Mouse (Mus musculus): ENCODE measurements around the gene Rps18. TPM values are rescaled to one million over a fixed set of nuclear protein-coding genes. Genes with fewer than 3 reads are reported as not detected.
A peak's percentile ranks its signal among the peaks of the same experiment; 100 is the strongest.

Rps18 gene
- polyA plus RNA-seq, 1 experiment from 2014 or later, result 1,781 TPM

GRCm38 (mm10) chr17:33972691-33973090 lies 16.9 kb upstream of the Rps18 start:
- WGBS, result 0% methylated on average over 1 of the region's 1 CpGs
- no peak for ATAC-seq (ENCODE audit: low FRiP score, low TSS enrichment)

DNA sequence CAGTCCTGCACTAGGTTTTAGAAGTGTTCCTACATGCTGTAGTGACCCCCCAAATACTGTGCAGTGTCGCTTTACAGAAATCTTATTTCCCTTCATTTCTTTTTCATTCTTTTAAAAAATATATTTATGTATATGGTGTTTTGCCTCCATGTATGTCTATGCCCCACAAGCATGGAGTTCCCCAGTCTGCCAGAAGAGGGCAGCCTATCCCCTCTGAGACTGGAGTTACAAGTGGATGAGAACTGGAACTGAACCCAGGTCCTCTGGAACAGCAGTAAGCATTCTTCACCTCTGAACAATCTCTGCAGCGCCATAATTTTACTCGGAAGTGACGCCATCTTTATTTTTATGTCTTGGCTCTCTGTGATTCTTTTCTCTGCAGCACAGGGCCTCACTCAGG lies 13.6 kb upstream of the Rps18 start:
- 81% methylated on average over 4 of the region's 4 CpGs for WGBS
- DNase-seq (ENCODE audit: low spot score) (no peak), ATAC-seq (ENCODE audit: low FRiP score, low TSS enrichment) (no peak)
- Histone ChIP-seq H3K4me2 (replicated peaks; ENCODE audit: low read depth) (no peak overlapping the region), H3K4me1 (replicated peaks; ENCODE audit: control insufficient read depth, insufficient read depth) (no peaks in the 10 kb centered on the region), H3K9ac (ENCODE audit: low read length) (no peak overlapping the region), H3K27ac (replicated peaks) (no peak overlapping the region), H3K4me3 (ENCODE audit: low read depth, low read length) (no peak overlapping the region), H3K9me3 (ENCODE audit: control insufficient read depth, low read length) (no peaks in the 10 kb centered on the region), H3K36me3 (ENCODE audit: control insufficient read depth, insufficient read depth, low read length) (no peaks in the 10 kb centered on the region), H3K27me3 (ENCODE audit: control insufficient read depth, insufficient read depth, low read length) (no peaks in the 10 kb centered on the region)
- TF ChIP-seq CTCF (IDR thresholded peaks at IDR 0.05; ENCODE audit: low read depth), result peak; percentile 50
- TF ChIP-seq EP300 (optimal IDR thresholded peaks at IDR 0.05), result no peak

More at GRCm38 (mm10) chr17:33972691-33973090, 16.9 kb upstream of the Rps18 start:
- Histone ChIP-seq H3K9me3 (ENCODE audit: control insufficient read depth, low read length) (no peaks in the 10 kb centered on the region), H3K9ac (ENCODE audit: low read length) (no peak overlapping the region), H3K36me3 (ENCODE audit: control insufficient read depth, insufficient read depth, low read length) (no peaks in the 10 kb centered on the region), H3K4me1 (replicated peaks; ENCODE audit: control insufficient read depth, insufficient read depth) (no peaks in the 10 kb centered on the region), H3K27me3 (ENCODE audit: control insufficient read depth, insufficient read depth, low read length) (no peaks in the 10 kb centered on the region; the same call in 1 of the 2 replicates), H3K4me2 (replicated peaks; ENCODE audit: low read depth) (no peak overlapping the region), H3K27ac (replicated peaks) (no peak overlapping the region), H3K4me3 (ENCODE audit: low read depth, low read length) (no peak overlapping the region)
- peak; percentile 40 for DNase-seq (ENCODE audit: low spot score)
- no peak for TF ChIP-seq EP300 (optimal IDR thresholded peaks at IDR 0.05)
- no peak for TF ChIP-seq CTCF (IDR thresholded peaks at IDR 0.05; ENCODE audit: low read depth)

GRCm38 (mm10) chr17:33968927-33969326 lies 13.1 kb upstream of the Rps18 start:
- no peaks in the 10 kb centered on the region for H3K4me1 ChIP-seq (replicated peaks; ENCODE audit: control insufficient read depth, insufficient read depth)
- peak; percentile 53 for ATAC-seq (ENCODE audit: low FRiP score, low TSS enrichment)
- no peak overlapping the region for H3K9ac ChIP-seq (ENCODE audit: low read length)
- H3K4me3 ChIP-seq (ENCODE audit: low read depth, low read length), result no peak overlapping the region
- H3K36me3 ChIP-seq (ENCODE audit: control insufficient read depth, insufficient read depth, low read length), result no peaks in the 10 kb centered on the region
- H3K27me3 ChIP-seq (ENCODE audit: control insufficient read depth, insufficient read depth, low read length), result no peaks in the 10 kb centered on the region
- no peaks in the 10 kb centered on the region for H3K9me3 ChIP-seq (ENCODE audit: control insufficient read depth, low read length)
- no peak for TF ChIP-seq EP300 (optimal IDR thresholded peaks at IDR 0.05)
- peak; percentile 61 for TF ChIP-seq CTCF (IDR thresholded peaks at IDR 0.05; ENCODE audit: low read depth)
- WGBS, result 26% methylated on average over 5 of the region's 5 CpGs
- no peak overlapping the region for H3K27ac ChIP-seq (replicated peaks)
- no peak overlapping the region for H3K4me2 ChIP-seq (replicated peaks; ENCODE audit: low read depth)
- DNase-seq (ENCODE audit: low spot score), result no peak

DNA sequence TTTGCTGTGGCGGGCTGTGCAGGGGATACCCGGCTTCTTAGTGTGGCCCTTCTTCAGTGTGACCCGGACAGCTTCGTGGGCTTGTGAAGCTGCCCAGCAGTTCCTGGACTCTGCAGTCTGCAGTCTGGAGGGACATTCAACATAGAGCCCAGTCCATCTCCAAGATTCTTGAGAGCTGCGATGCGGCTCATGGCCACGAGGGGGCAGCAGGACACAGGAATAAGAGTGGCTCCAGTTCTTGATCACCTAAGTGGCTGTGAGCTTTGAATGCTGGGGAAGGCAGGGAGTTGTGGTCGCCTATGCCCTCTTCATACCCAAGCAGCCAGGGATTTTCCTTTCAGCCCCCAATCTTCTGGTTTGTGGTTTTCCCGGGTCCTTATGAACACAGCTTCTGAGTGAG lies 12.7 kb upstream of the Rps18 start:
- no peaks in the 10 kb centered on the region for H3K36me3 ChIP-seq (ENCODE audit: control insufficient read depth, insufficient read depth, low read length)
- ATAC-seq (ENCODE audit: low FRiP score, low TSS enrichment) (peak; percentile 75), DNase-seq (ENCODE audit: low spot score) (peak; percentile 87)
- H3K27ac ChIP-seq (replicated peaks), result no peak overlapping the region
- H3K9ac ChIP-seq (ENCODE audit: low read length), result no peak overlapping the region
- H3K4me1 ChIP-seq (replicated peaks; ENCODE audit: control insufficient read depth, insufficient read depth), result no peaks in the 10 kb centered on the region
- no peak overlapping the region for H3K4me2 ChIP-seq (replicated peaks; ENCODE audit: low read depth)
- H3K4me3 ChIP-seq (ENCODE audit: low read depth, low read length), result no peak overlapping the region
- no peaks in the 10 kb centered on the region for H3K27me3 ChIP-seq (ENCODE audit: control insufficient read depth, insufficient read depth, low read length)
- TF ChIP-seq CTCF (IDR thresholded peaks at IDR 0.05; ENCODE audit: low read depth) (peak; percentile 92), EP300 (optimal IDR thresholded peaks at IDR 0.05) (no peak)
- no peaks in the 10 kb centered on the region for H3K9me3 ChIP-seq (ENCODE audit: control insufficient read depth, low read length)
- WGBS, result 2% methylated on average over 9 of the region's 9 CpGs

DNA sequence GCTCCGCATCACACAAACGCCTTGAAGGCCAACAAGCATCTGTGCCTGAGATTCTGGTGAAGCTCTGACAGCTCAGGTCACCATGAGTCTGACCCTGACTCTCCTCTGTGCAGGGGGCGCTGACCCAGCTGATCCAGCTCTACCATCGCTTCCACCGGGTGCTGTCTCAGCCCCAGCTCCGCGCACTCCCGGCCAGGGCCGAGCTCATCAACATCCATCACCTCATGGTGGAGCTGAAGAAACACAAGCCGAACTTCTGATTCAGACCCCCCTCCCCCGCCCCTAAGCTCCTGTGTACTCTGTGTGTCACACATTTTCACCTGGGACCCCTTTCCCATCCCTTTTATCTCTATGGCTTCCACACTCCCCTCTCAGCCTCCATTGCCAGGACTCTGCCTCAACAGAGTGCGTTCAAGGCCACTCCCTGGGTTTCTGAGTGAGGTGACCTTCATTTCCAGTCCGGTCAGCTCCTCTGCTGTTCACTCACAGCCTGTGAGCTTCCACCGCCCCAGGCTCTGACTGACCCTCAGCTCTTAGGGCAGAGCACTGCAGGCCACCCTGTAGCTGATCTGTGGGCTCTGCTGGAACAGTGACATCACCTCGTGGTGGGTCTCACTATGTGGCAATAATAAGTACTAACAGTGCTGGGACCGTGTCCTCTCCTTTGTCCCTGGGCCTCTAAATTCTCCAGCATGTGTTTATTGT lies 10.2 kb upstream of the Rps18 start:
- WGBS, result 82% methylated on average over 16 of the region's 16 CpGs
- Histone ChIP-seq H3K36me3 (ENCODE audit: control insufficient read depth, insufficient read depth, low read length) (no peaks in the 10 kb centered on the region), H3K9me3 (ENCODE audit: control insufficient read depth, low read length) (no peaks in the 10 kb centered on the region), H3K4me1 (replicated peaks; ENCODE audit: control insufficient read depth, insufficient read depth) (no peaks in the 10 kb centered on the region), H3K27me3 (ENCODE audit: control insufficient read depth, insufficient read depth, low read length) (no peaks in the 10 kb centered on the region), H3K4me3 (ENCODE audit: low read depth, low read length) (no peak overlapping the region), H3K27ac (replicated peaks) (no peak overlapping the region), H3K4me2 (replicated peaks; ENCODE audit: low read depth) (no peak overlapping the region), H3K9ac (ENCODE audit: low read length) (no peak overlapping the region)
- ATAC-seq (ENCODE audit: low FRiP score, low TSS enrichment) (no peak; the same call in 1 of the 2 replicates), DNase-seq (ENCODE audit: low spot score) (no peak)
- TF ChIP-seq CTCF (IDR thresholded peaks at IDR 0.05; ENCODE audit: low read depth) (no peak), EP300 (optimal IDR thresholded peaks at IDR 0.05) (no peak)

DNA sequence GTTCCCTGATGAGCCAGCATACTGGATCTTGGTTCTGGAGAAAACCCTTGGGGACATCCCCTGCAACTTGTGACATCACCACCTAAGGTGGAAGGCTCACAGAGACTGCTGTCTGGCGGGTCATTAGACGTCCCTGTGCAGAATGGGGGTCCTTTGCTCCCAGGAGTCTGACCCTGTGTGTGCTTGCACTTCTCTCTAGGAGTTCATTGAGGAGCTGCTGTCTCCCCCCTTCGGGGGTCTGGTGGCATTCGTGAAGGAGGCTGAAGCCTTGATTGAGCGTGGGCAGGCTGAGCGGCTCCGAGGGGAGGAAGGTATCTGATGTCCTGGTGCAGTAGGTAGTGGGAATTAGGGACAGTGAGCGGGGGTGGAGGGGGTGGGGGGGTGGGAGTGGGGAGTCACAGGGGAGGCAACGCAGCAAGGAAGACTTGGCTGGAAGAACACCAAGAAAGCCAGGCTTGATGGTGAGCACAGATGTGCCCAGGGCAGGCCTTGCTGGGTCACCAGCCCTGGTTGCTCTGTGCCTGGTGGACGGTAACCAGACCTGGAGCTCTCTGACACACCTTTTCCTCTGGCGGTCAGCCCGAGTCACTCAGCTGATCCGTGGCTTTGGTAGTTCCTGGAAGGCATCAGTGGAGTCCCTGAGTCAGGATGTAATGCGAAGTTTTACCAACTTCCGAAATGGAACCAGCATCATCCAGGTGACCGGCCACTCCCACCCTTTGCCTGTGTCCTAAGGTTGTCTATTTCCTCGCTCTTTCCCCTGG lies 9.5 kb upstream of the Rps18 start:
- no peak for DNase-seq (ENCODE audit: low spot score)
- H3K27me3 ChIP-seq (ENCODE audit: control insufficient read depth, insufficient read depth, low read length), result no peaks in the 10 kb centered on the region
- TF ChIP-seq CTCF (IDR thresholded peaks at IDR 0.05; ENCODE audit: low read depth), result no peak
- no peak for TF ChIP-seq EP300 (optimal IDR thresholded peaks at IDR 0.05)
- no peaks in the 10 kb centered on the region for H3K9me3 ChIP-seq (ENCODE audit: control insufficient read depth, low read length)
- no peaks in the 10 kb centered on the region; the same call in 1 of the 2 replicates for H3K36me3 ChIP-seq (ENCODE audit: control insufficient read depth, insufficient read depth, low read length)
- no peak overlapping the region for H3K9ac ChIP-seq (ENCODE audit: low read length)
- no peak overlapping the region for H3K4me2 ChIP-seq (replicated peaks; ENCODE audit: low read depth)
- H3K4me1 ChIP-seq (replicated peaks; ENCODE audit: control insufficient read depth, insufficient read depth), result no peaks in the 10 kb centered on the region
- WGBS, result 86% methylated on average over 17 of the region's 17 CpGs
- no peak overlapping the region for H3K27ac ChIP-seq (replicated peaks)
- H3K4me3 ChIP-seq (ENCODE audit: low read depth, low read length), result no peak overlapping the region
- ATAC-seq (ENCODE audit: low FRiP score, low TSS enrichment), result no peak

All from stomach, postnatal 0 days (tissue).